1 mouse cellular context compared by ENCODE assay signal in the genomic region with DNA sequence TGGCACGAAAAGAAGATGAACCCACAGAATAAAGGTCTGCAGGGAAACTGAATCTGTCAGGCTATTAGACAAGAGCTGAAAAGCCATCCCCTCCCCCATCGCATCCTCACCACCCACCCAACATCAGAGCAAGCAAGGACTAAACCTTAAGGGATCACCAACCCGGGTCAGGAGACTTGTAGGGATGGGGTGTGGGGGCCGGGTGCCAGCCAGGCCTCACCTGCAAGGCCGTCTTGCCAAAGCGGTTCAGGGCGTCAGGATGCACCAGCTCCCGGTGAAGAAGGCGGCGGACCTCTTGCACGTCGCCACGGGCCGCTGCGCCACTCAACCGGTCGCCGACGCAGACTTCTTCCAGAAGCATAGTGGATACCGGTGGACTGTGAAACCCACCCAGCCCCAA.
TF ChIP-seq lines count a peak whose summit lies in the region.

No protein-coding gene starts in this region.

TF ChIP-seq in MEL, 35 proteins besides CTCF, POLR2A, EP300 and RAD21 (continued from another document):
- TF ChIP-seq MAZ (IDR thresholded peaks at IDR 0.05; ENCODE audit: low read depth, low read length), result no peak
- no peak for TF ChIP-seq E2F4 (IDR thresholded peaks at IDR 0.05; ENCODE audit: borderline replicate concordance, low read depth, low read length)
- TF ChIP-seq UBTF (IDR thresholded peaks at IDR 0.05; ENCODE audit: borderline replicate concordance, insufficient read depth, low read depth, low read length), result peak; percentile 90; the same call in 1 of the 2 replicates
- TF ChIP-seq TAL1 (IDR thresholded peaks at IDR 0.05; ENCODE audit: low read length), result no peak
